Mouse (Mus musculus): ENCODE data around the gene Gstp2. TPM values are rescaled to one million over a fixed set of nuclear protein-coding genes. Genes with fewer than 3 reads are reported as not detected.
A peak's percentile ranks its signal among the peaks of the same experiment; 100 is the strongest.

Gene Gstp2
- polyA plus RNA-seq, 1 experiment from 2014 or later, result 7.3 TPM

GRCm38 (mm10) chr19:4018743-4019583 lies 26.9 kb downstream of the Gstp2 start:
- no peak overlapping the region for H3K9ac ChIP-seq (replicated peaks; ENCODE audit: low read depth)
- peak; percentile 94 for ATAC-seq
- no peak overlapping the region for H3K4me2 ChIP-seq (replicated peaks; ENCODE audit: low read depth, low read length)
- no peaks in the 10 kb centered on the region for H3K4me1 ChIP-seq (ENCODE audit: insufficient read depth, low read depth, low read length)
- H3K27ac ChIP-seq (ENCODE audit: low read length), result no peak overlapping the region
- DNase-seq (ENCODE audit: low spot score), result peak; percentile 94
- no peaks in the 10 kb centered on the region for H3K27me3 ChIP-seq (replicated peaks; ENCODE audit: insufficient read depth, low read length)
- peak; percentile 87 for TF ChIP-seq CTCF (IDR thresholded peaks at IDR 0.05)
- no peak for TF ChIP-seq EP300 (IDR thresholded peaks at IDR 0.05)
- H3K4me3 ChIP-seq (ENCODE audit: low read depth, low read length), result no peak overlapping the region
- no peaks in the 10 kb centered on the region for H3K9me3 ChIP-seq (ENCODE audit: low read length)
- 21% methylated on average over 18 of the region's 18 CpGs for WGBS
- no peaks in the 10 kb centered on the region for H3K36me3 ChIP-seq (ENCODE audit: insufficient read depth, low read length)

GRCm38 (mm10) chr19:4017921-4018587 lies 27.8 kb downstream of the Gstp2 start:
- no peak overlapping the region for H3K9ac ChIP-seq (replicated peaks; ENCODE audit: low read depth)
- H3K4me3 ChIP-seq (ENCODE audit: low read depth, low read length), result no peak overlapping the region
- no peak for ATAC-seq
- H3K4me2 ChIP-seq (replicated peaks; ENCODE audit: low read depth, low read length), result no peak overlapping the region
- no peaks in the 10 kb centered on the region for H3K27me3 ChIP-seq (replicated peaks; ENCODE audit: insufficient read depth, low read length)
- no peak overlapping the region for H3K27ac ChIP-seq (ENCODE audit: low read length)
- H3K36me3 ChIP-seq (ENCODE audit: insufficient read depth, low read length), result no peaks in the 10 kb centered on the region
- TF ChIP-seq CTCF (IDR thresholded peaks at IDR 0.05) (no peak), EP300 (IDR thresholded peaks at IDR 0.05) (no peak)
- H3K4me1 ChIP-seq (ENCODE audit: insufficient read depth, low read depth, low read length), result no peaks in the 10 kb centered on the region
- H3K9me3 ChIP-seq (ENCODE audit: low read length), result no peaks in the 10 kb centered on the region
- no peak for DNase-seq (ENCODE audit: low spot score)
- 38% methylated on average over 10 of the region's 10 CpGs for whole genome bisulfite sequencing

GRCm38 (mm10) chr19:4015635-4016034 lies 30.2 kb downstream of the Gstp2 start:
- Histone ChIP-seq H3K4me2 (replicated peaks; ENCODE audit: low read depth, low read length) (no peak overlapping the region), H3K27me3 (replicated peaks; ENCODE audit: insufficient read depth, low read length) (no peaks in the 10 kb centered on the region), H3K4me3 (ENCODE audit: low read depth, low read length) (no peak overlapping the region), H3K27ac (ENCODE audit: low read length) (no peak overlapping the region), H3K9ac (replicated peaks; ENCODE audit: low read depth) (no peak overlapping the region), H3K4me1 (ENCODE audit: insufficient read depth, low read depth, low read length) (peaks cover 5% of the 10 kb centered on the region; the same call in 1 of the 2 replicates), H3K9me3 (ENCODE audit: low read length) (no peaks in the 10 kb centered on the region), H3K36me3 (ENCODE audit: insufficient read depth, low read length) (no peaks in the 10 kb centered on the region)
- DNase-seq (ENCODE audit: low spot score) (no peak), ATAC-seq (no peak)
- TF ChIP-seq EP300 (IDR thresholded peaks at IDR 0.05) (no peak), CTCF (IDR thresholded peaks at IDR 0.05) (no peak)
- 60% methylated on average over 5 of the region's 5 CpGs for WGBS

- DNase-seq (ENCODE audit: low spot score), result no peak
- H3K27ac ChIP-seq (ENCODE audit: low read length), result no peak overlapping the region
- no peak overlapping the region for H3K4me3 ChIP-seq (ENCODE audit: low read depth, low read length)
- no peak for TF ChIP-seq EP300 (IDR thresholded peaks at IDR 0.05)
- TF ChIP-seq CTCF (IDR thresholded peaks at IDR 0.05), result no peak
- H3K9ac ChIP-seq (replicated peaks; ENCODE audit: low read depth), result no peak overlapping the region
- no peaks in the 10 kb centered on the region for H3K27me3 ChIP-seq (replicated peaks; ENCODE audit: insufficient read depth, low read length)
- 0 out of 2 replicates have a peak, but pooled peaks cover 7% of the 10 kb centered on the region for H3K36me3 ChIP-seq (ENCODE audit: insufficient read depth, low read length)
- H3K4me1 ChIP-seq (ENCODE audit: insufficient read depth, low read depth, low read length), result peaks cover 5% of the 10 kb centered on the region; the same call in 1 of the 2 replicates
- no peak overlapping the region for H3K4me2 ChIP-seq (replicated peaks; ENCODE audit: low read depth, low read length)
- no peaks in the 10 kb centered on the region for H3K9me3 ChIP-seq (ENCODE audit: low read length)
- ATAC-seq, result no peak
Measured at GRCm38 (mm10) chr19:4014802-4015201, 31.0 kb downstream of the Gstp2 start.

GRCm38 (mm10) chr19:4013066-4013465 lies 32.8 kb downstream of the Gstp2 start:
- peak overlapping the region; percentile 66 for H3K4me3 ChIP-seq (ENCODE audit: low read depth, low read length)
- TF ChIP-seq EP300 (IDR thresholded peaks at IDR 0.05), result no peak
- no peak for TF ChIP-seq CTCF (IDR thresholded peaks at IDR 0.05)
- H3K27ac ChIP-seq (ENCODE audit: low read length), result no peak overlapping the region
- peaks cover 5% of the 10 kb centered on the region; the same call in 1 of the 2 replicates for H3K4me1 ChIP-seq (ENCODE audit: insufficient read depth, low read depth, low read length)
- H3K9ac ChIP-seq (replicated peaks; ENCODE audit: low read depth), result no peak overlapping the region
- DNase-seq (ENCODE audit: low spot score) (no peak), ATAC-seq (peak; percentile 1; the same call in 1 of the 2 replicates)
- peaks cover 22% of the 10 kb centered on the region; the same call in 1 of the 2 replicates for H3K36me3 ChIP-seq (ENCODE audit: insufficient read depth, low read length)
- no peaks in the 10 kb centered on the region for H3K9me3 ChIP-seq (ENCODE audit: low read length)
- no peak overlapping the region; the same call in 1 of the 2 replicates for H3K4me2 ChIP-seq (replicated peaks; ENCODE audit: low read depth, low read length)
- no peaks in the 10 kb centered on the region for H3K27me3 ChIP-seq (replicated peaks; ENCODE audit: insufficient read depth, low read length)
- 11% methylated on average over 9 of the region's 9 CpGs for WGBS

GRCm38 (mm10) chr19:4012432-4013022 lies 33.3 kb downstream of the Gstp2 start, which contains the start of gene Ndufv1:
Ndufv1 (minus strand) TSS chr19:4012806.
- Histone ChIP-seq H3K27ac (ENCODE audit: low read length) (peak within 1 kb of the TSS; percentile 79), H3K4me2 (replicated peaks; ENCODE audit: low read depth, low read length) (peak within 1 kb of the TSS; percentile 72), H3K27me3 (replicated peaks; ENCODE audit: insufficient read depth, low read length) (no peaks in the 10 kb centered on the region), H3K36me3 (ENCODE audit: insufficient read depth, low read length) (peaks cover 22% of the 10 kb centered on the region; the same call in 1 of the 2 replicates), H3K9ac (replicated peaks; ENCODE audit: low read depth) (peak within 1 kb of the TSS; percentile 76), H3K4me1 (ENCODE audit: insufficient read depth, low read depth, low read length) (peaks cover 5% of the 10 kb centered on the region; the same call in 1 of the 2 replicates), H3K9me3 (ENCODE audit: low read length) (no peaks in the 10 kb centered on the region), H3K4me3 (ENCODE audit: low read depth, low read length) (peak within 1 kb of the TSS; percentile 66)
- peak; percentile 100 for DNase-seq (ENCODE audit: low spot score)
- ATAC-seq, result peak; percentile 99
- WGBS, result under 1% methylated on average over 44 of the region's 45 CpGs
- TF ChIP-seq EP300 (IDR thresholded peaks at IDR 0.05) (peak; percentile 48; the same call in 1 of the 2 replicates), CTCF (IDR thresholded peaks at IDR 0.05) (peak; percentile 95)
